Mouse (Mus musculus): ENCODE results near the gene Fkbp1a. TPM values are rescaled to one million over a fixed set of nuclear protein-coding genes. Genes with fewer than 3 reads are reported as not detected.

Gene Fkbp1a
- total and polyA plus RNA-seq, 2 experiments from 2014 or later: 79.2 to 598 TPM

GRCm38 (mm10) chr2:151608435-151608834 lies 66.2 kb downstream of the Fkbp1a start:
- Histone ChIP-seq H3K4me1 (ENCODE audit: insufficient read depth, low read length) (0 out of 2 replicates have a peak, but pooled peaks cover 8% of the 10 kb centered on the region), H3K9ac (replicated peaks; ENCODE audit: low read length, poor library complexity, severe bottlenecking) (no peak overlapping the region), H3K4me2 (ENCODE audit: low read depth, low read length, poor library complexity, severe bottlenecking) (no peak overlapping the region), H3K36me3 (ENCODE audit: insufficient read depth, low read length) (no peaks in the 10 kb centered on the region), H3K9me3 (ENCODE audit: low read length) (no peaks in the 10 kb centered on the region), H3K27me3 (ENCODE audit: insufficient read depth, low read length) (no peaks in the 10 kb centered on the region), H3K4me3 (ENCODE audit: low read depth, low read length) (no peak overlapping the region), H3K27ac (ENCODE audit: low read depth, low read length) (no peak overlapping the region)
- no peak for TF ChIP-seq CTCF (IDR thresholded peaks at IDR 0.05)
- ATAC-seq (ENCODE audit: low FRiP score) (no peak), DNase-seq (ENCODE audit: low spot score) (no peak)
- WGBS: 60% methylated on average over 1 of the region's 1 CpGs

- WGBS: 27% methylated on average over 3 of the region's 3 CpGs
- H3K9me3 ChIP-seq (ENCODE audit: low read length): no peaks in the 10 kb centered on the region
- H3K4me2 ChIP-seq (ENCODE audit: low read depth, low read length, poor library complexity, severe bottlenecking): no peak overlapping the region
- no peaks in the 10 kb centered on the region for H3K36me3 ChIP-seq (ENCODE audit: insufficient read depth, low read length)
- ATAC-seq (ENCODE audit: low FRiP score) (peak; percentile 22; the same call in 1 of the 2 replicates), DNase-seq (ENCODE audit: low spot score) (peak; percentile 54)
- H3K4me3 ChIP-seq (ENCODE audit: low read depth, low read length): no peak overlapping the region
- no peak overlapping the region for H3K27ac ChIP-seq (ENCODE audit: low read depth, low read length)
- no peak for TF ChIP-seq CTCF (IDR thresholded peaks at IDR 0.05)
- H3K9ac ChIP-seq (replicated peaks; ENCODE audit: low read length, poor library complexity, severe bottlenecking): no peak overlapping the region
- H3K4me1 ChIP-seq (ENCODE audit: insufficient read depth, low read length): 0 out of 2 replicates have a peak, but pooled peaks cover 5% of the 10 kb centered on the region
- H3K27me3 ChIP-seq (ENCODE audit: insufficient read depth, low read length): no peaks in the 10 kb centered on the region
Measured at GRCm38 (mm10) chr2:151609974-151610373, 67.7 kb downstream of the Fkbp1a start.

Other genes starting within 250 kb of the Fkbp1a start
- gene 4921509C19Rik, start 66.3 kb upstream of the Fkbp1a start, total RNA-seq (2014; rRNA removed): not detected in 2 replicates
- gene 4921509C19Rik, start 66.3 kb upstream of the Fkbp1a start, polyA plus RNA-seq (2015; fragmentation: Nextera tagmentation; extraction: Ambion mirVana): not detected in 2 replicates
- 103 and 107 TPM in 2 replicates for gene Nsfl1c, start 48.3 kb upstream of the Fkbp1a start, total RNA-seq (2014; rRNA removed)
- 244 and 250 TPM in 2 replicates for gene Nsfl1c, start 48.3 kb upstream of the Fkbp1a start, polyA plus RNA-seq (2015; fragmentation: Nextera tagmentation; extraction: Ambion mirVana)
- gene Sdcbp2, start 30.1 kb downstream of the Fkbp1a start, total RNA-seq (2014; rRNA removed): 0.61 TPM in 1 of 2 replicates, not detected in the other
- gene Sdcbp2, start 30.1 kb downstream of the Fkbp1a start, polyA plus RNA-seq (2015; fragmentation: Nextera tagmentation; extraction: Ambion mirVana): 0.93 and 1.4 TPM in 2 replicates
- gene Snph, start 90.1 kb downstream of the Fkbp1a start, total RNA-seq (2014; rRNA removed): 64.2 and 66.1 TPM in 2 replicates
- gene Snph, start 90.1 kb downstream of the Fkbp1a start, polyA plus RNA-seq (2015; fragmentation: Nextera tagmentation; extraction: Ambion mirVana): 21.9 and 23.4 TPM in 2 replicates
- 0.44 and 0.90 TPM in 2 replicates for gene Rad21l, start 126.0 kb downstream of the Fkbp1a start, total RNA-seq (2014; rRNA removed)
- gene Rad21l, start 126.0 kb downstream of the Fkbp1a start, polyA plus RNA-seq (2015; fragmentation: Nextera tagmentation; extraction: Ambion mirVana): 0.15 and 0.20 TPM in 2 replicates
- 28.6 and 36.9 TPM in 2 replicates for gene Tmem74b, start 159.5 kb downstream of the Fkbp1a start, total RNA-seq (2014; rRNA removed)
- gene Tmem74b, start 159.5 kb downstream of the Fkbp1a start, polyA plus RNA-seq (2015; fragmentation: Nextera tagmentation; extraction: Ambion mirVana): 24.8 and 28.0 TPM in 2 replicates
- gene Psmf1, start 201.7 kb downstream of the Fkbp1a start, total RNA-seq (2014; rRNA removed): 59.5 and 77.6 TPM in 2 replicates
- 72.6 and 73.8 TPM in 2 replicates for gene Psmf1, start 201.7 kb downstream of the Fkbp1a start, polyA plus RNA-seq (2015; fragmentation: Nextera tagmentation; extraction: Ambion mirVana)

All from midbrain, postnatal 0 days (tissue).